Mouse (Mus musculus): ENCODE measurements around the gene Slc35b1. TPM values are rescaled to one million over a fixed set of nuclear protein-coding genes. Genes with fewer than 3 reads are reported as not detected.

Slc35b1 gene
- 38.4 and 40.1 TPM in 2 replicates for polyA plus RNA-seq (2015; fragmentation: Nextera tagmentation; extraction: Ambion mirVana)

GRCm38 (mm10) chr11:95384319-95384972 is at the start of gene Slc35b1:
Gene Slc35b1 (plus strand): TSS chr11:95384692.
- ATAC-seq (peak; percentile 98), DNase-seq (peak; percentile 92)
- Histone ChIP-seq H3K36me3 (replicated peaks; ENCODE audit: insufficient read depth, low read length) (peaks cover 49% of the 10 kb centered on the region), H3K27ac (ENCODE audit: low read depth) (peak within 1 kb of the TSS; percentile 79), H3K4me1 (ENCODE audit: insufficient read depth) (peaks cover 15% of the 10 kb centered on the region), H3K4me3 (ENCODE audit: low read depth, low read length) (peak within 1 kb of the TSS; percentile 74), H3K4me2 (ENCODE audit: low read depth, low read length) (peak within 1 kb of the TSS; percentile 69), H3K9me3 (ENCODE audit: low read length) (no peaks in the 10 kb centered on the region), H3K9ac (replicated peaks) (peak within 1 kb of the TSS; percentile 83), H3K27me3 (ENCODE audit: insufficient read depth, low read length) (no peaks in the 10 kb centered on the region)
- WGBS (ENCODE audit: insufficient replicate concordance) = under 1% methylated on average over 42 of the region's 42 CpGs
- TF ChIP-seq CTCF (IDR thresholded peaks at IDR 0.05; ENCODE audit: low read depth) (peak; percentile 92), EP300 (IDR thresholded peaks at IDR 0.05; ENCODE audit: low read depth) (peak; percentile 93)

- peak; percentile 89 for DNase-seq
- Histone ChIP-seq H3K4me2 (ENCODE audit: low read depth, low read length) (peak within 1 kb of the TSS; percentile 74), H3K9ac (replicated peaks) (peak within 1 kb of the TSS; percentile 84), H3K9me3 (ENCODE audit: low read length) (no peaks in the 10 kb centered on the region), H3K4me1 (ENCODE audit: insufficient read depth) (peaks cover 50% of the 10 kb centered on the region), H3K36me3 (replicated peaks; ENCODE audit: insufficient read depth, low read length) (peaks cover 7% of the 10 kb centered on the region; the same call in 1 of the 2 replicates), H3K27ac (ENCODE audit: low read depth) (peak within 1 kb of the TSS; percentile 97), H3K4me3 (ENCODE audit: low read depth, low read length) (peak within 1 kb of the TSS; percentile 89), H3K27me3 (ENCODE audit: insufficient read depth, low read length) (no peaks in the 10 kb centered on the region)
- peak; percentile 11; the same call in 1 of the 2 replicates for TF ChIP-seq CTCF (IDR thresholded peaks at IDR 0.05; ENCODE audit: low read depth)
- TF ChIP-seq EP300 (IDR thresholded peaks at IDR 0.05; ENCODE audit: low read depth) = 0 out of 2 replicates have a peak, but pooled peaks have one; percentile 6
- WGBS (ENCODE audit: insufficient replicate concordance) = 2% methylated on average over 11 of the region's 27 CpGs
- peak; percentile 85 for ATAC-seq
Measured at GRCm38 (mm10) chr11:95336568-95337128, 47.8 kb upstream of the Slc35b1 start, which contains the start of gene Fam117a. Gene Fam117a (plus strand): TSS chr11:95337018.

GRCm38 (mm10) chr11:95337129-95337813 is 47.2 kb upstream of the Slc35b1 start:
- under 1% methylated on average over 42 of the region's 50 CpGs for WGBS (ENCODE audit: insufficient replicate concordance)
- ATAC-seq = peak; percentile 27
- TF ChIP-seq EP300 (IDR thresholded peaks at IDR 0.05; ENCODE audit: low read depth) (no peak), CTCF (IDR thresholded peaks at IDR 0.05; ENCODE audit: low read depth) (no peak)
- H3K27ac ChIP-seq (ENCODE audit: low read depth) = peak overlapping the region; percentile 97
- peak overlapping the region; percentile 74 for H3K4me2 ChIP-seq (ENCODE audit: low read depth, low read length)
- peak; percentile 77 for DNase-seq
- no peaks in the 10 kb centered on the region for H3K27me3 ChIP-seq (ENCODE audit: insufficient read depth, low read length)
- H3K4me3 ChIP-seq (ENCODE audit: low read depth, low read length) = peak overlapping the region; percentile 89
- H3K36me3 ChIP-seq (replicated peaks; ENCODE audit: insufficient read depth, low read length) = peaks cover 7% of the 10 kb centered on the region; the same call in 1 of the 2 replicates
- peak overlapping the region; percentile 84 for H3K9ac ChIP-seq (replicated peaks)
- H3K9me3 ChIP-seq (ENCODE audit: low read length) = no peaks in the 10 kb centered on the region
- peaks cover 48% of the 10 kb centered on the region for H3K4me1 ChIP-seq (ENCODE audit: insufficient read depth)

- Histone ChIP-seq H3K4me1 (ENCODE audit: insufficient read depth) (peaks cover 50% of the 10 kb centered on the region), H3K9ac (replicated peaks) (peak overlapping the region; percentile 84), H3K4me2 (ENCODE audit: low read depth, low read length) (peak overlapping the region; percentile 74), H3K36me3 (replicated peaks; ENCODE audit: insufficient read depth, low read length) (peaks cover 12% of the 10 kb centered on the region), H3K9me3 (ENCODE audit: low read length) (no peaks in the 10 kb centered on the region), H3K4me3 (ENCODE audit: low read depth, low read length) (peak overlapping the region; percentile 89), H3K27ac (ENCODE audit: low read depth) (peak overlapping the region; percentile 97), H3K27me3 (ENCODE audit: insufficient read depth, low read length) (no peaks in the 10 kb centered on the region)
- 12% methylated on average over 9 of the region's 9 CpGs for WGBS (ENCODE audit: insufficient replicate concordance)
- ATAC-seq (no peak), DNase-seq (no peak)
- no peak for TF ChIP-seq CTCF (IDR thresholded peaks at IDR 0.05; ENCODE audit: low read depth)
- no peak for TF ChIP-seq EP300 (IDR thresholded peaks at IDR 0.05; ENCODE audit: low read depth)
Measured at GRCm38 (mm10) chr11:95337846-95338342, 46.6 kb upstream of the Slc35b1 start.

GRCm38 (mm10) chr11:95339471-95340021 is 44.9 kb upstream of the Slc35b1 start:
- H3K4me2 ChIP-seq (ENCODE audit: low read depth, low read length) = peak overlapping the region; percentile 74
- DNase-seq (peak; percentile 77), ATAC-seq (peak; percentile 52)
- H3K9me3 ChIP-seq (ENCODE audit: low read length) = no peaks in the 10 kb centered on the region
- H3K27ac ChIP-seq (ENCODE audit: low read depth) = peak overlapping the region; percentile 97
- peak overlapping the region; percentile 89 for H3K4me3 ChIP-seq (ENCODE audit: low read depth, low read length)
- H3K27me3 ChIP-seq (ENCODE audit: insufficient read depth, low read length) = no peaks in the 10 kb centered on the region
- H3K9ac ChIP-seq (replicated peaks) = peak overlapping the region; percentile 84
- H3K36me3 ChIP-seq (replicated peaks; ENCODE audit: insufficient read depth, low read length) = peaks cover 27% of the 10 kb centered on the region
- WGBS (ENCODE audit: insufficient replicate concordance) = 24% methylated on average over 14 of the region's 14 CpGs
- H3K4me1 ChIP-seq (ENCODE audit: insufficient read depth) = peaks cover 54% of the 10 kb centered on the region
- TF ChIP-seq CTCF (IDR thresholded peaks at IDR 0.05; ENCODE audit: low read depth) = no peak
- peak; percentile 98 for TF ChIP-seq EP300 (IDR thresholded peaks at IDR 0.05; ENCODE audit: low read depth)

All from liver, postnatal 0 days (tissue).